Mouse (Mus musculus) kidney, embryonic 16.5 days (tissue): ENCODE results near the gene Sap30l. TPM values are rescaled to one million over a fixed set of nuclear protein-coding genes. Genes with fewer than 3 reads are reported as not detected.
A peak's percentile ranks its signal among the peaks of the same experiment; 100 is the strongest.

Source experiments
- ATAC-seq: fragments of 200-750 bp; cut with Nextera tagmentation; 2 replicates; pipeline ENCODE4 v1.8.0; 2017; ENCODE audit warnings: moderate TSS enrichment; ENCODE audit not compliant: low FRiP score, low TSS enrichment
- H3K27ac ChIP-seq: fragments of 300-500 bp; sonication (generic); 2 replicates; pipeline ENCODE4 v1.5.1; 2014; ENCODE audit warnings: low read length
- H3K27me3 ChIP-seq: fragments of 300-500 bp; sonication (generic); 2 replicates; pipeline ENCODE4 v1.6.1; 2014; ENCODE audit warnings: low read length, control low read depth, mixed read lengths; ENCODE audit not compliant: insufficient read depth
- H3K36me3 ChIP-seq: fragments of 300-500 bp; sonication (generic); 2 replicates; pipeline ENCODE4 v1.6.1; 2014; ENCODE audit warnings: low read length, control low read depth, mixed read lengths; ENCODE audit not compliant: insufficient read depth
- H3K4me1 ChIP-seq: fragments of 300-500 bp; sonication (generic); 2 replicates; pipeline ENCODE4 v1.6.1; 2014; ENCODE audit warnings: low read length, control low read depth, mixed read lengths; ENCODE audit not compliant: insufficient read depth
- H3K4me2 ChIP-seq: fragments of 300-500 bp; sonication (generic); replicated peaks from 2 replicates; pipeline ENCODE4 v1.6.1; 2014; ENCODE audit warnings: low read depth, low read length
- H3K4me3 ChIP-seq: fragments of 300-500 bp; sonication (generic); 2 replicates; pipeline ENCODE4 v1.5.1; 2014; ENCODE audit warnings: mild to moderate bottlenecking, low read length
- H3K9ac ChIP-seq: fragments of 300-500 bp; sonication (generic); replicated peaks from 2 replicates; pipeline ENCODE4 v1.6.1; 2014; ENCODE audit warnings: low read length
- H3K9me3 ChIP-seq: fragments of 300-500 bp; sonication (generic); 2 replicates; pipeline ENCODE4 v1.6.1; 2016; ENCODE audit warnings: low read length, control low read depth
- WGBS: fragments of 180-500 bp; shearing (Covaris S2); extraction: QIAGEN DNeasy Blood & Tissue Kit; methylation state at CpG from one replicate; pipeline ENCODE4 v1.1.7; 2014; 5-methylcytosine and 5-hydroxymethylcytosine counted together
- polyA plus RNA-seq: library from polyadenylated mRNA; unstranded; fragments of >200 nt; fragmentation: Nextera tagmentation; extraction: Ambion mirVana; gene quantifications from 2 replicates; pipeline ENCODE4 v1.2.1, GENCODE M21; 2015

Sap30l gene
- 6.1 and 7.1 TPM in 2 replicates for polyA plus RNA-seq

GRCm38 (mm10) chr11:57800971-57801765 lies at the start of gene Sap30l:
Gene Sap30l, plus strand, starts transcription at chr11:57801637.
- H3K27me3 ChIP-seq = no peaks in the 10 kb centered on the region
- WGBS = under 1% methylated on average over 64 of the region's 66 CpGs
- no peaks in the 10 kb centered on the region for H3K36me3 ChIP-seq
- H3K27ac ChIP-seq = peak within 1 kb of the TSS; percentile 84
- peaks cover 22% of the 10 kb centered on the region for H3K4me1 ChIP-seq
- H3K9me3 ChIP-seq = no peaks in the 10 kb centered on the region
- H3K9ac ChIP-seq = peak within 1 kb of the TSS; percentile 89
- ATAC-seq = peak; percentile 97
- H3K4me3 ChIP-seq = peak within 1 kb of the TSS; percentile 86
- peak within 1 kb of the TSS; percentile 96 for H3K4me2 ChIP-seq

GRCm38 (mm10) chr11:57753538-57754203 lies 47.8 kb upstream of the Sap30l start:
- Histone ChIP-seq H3K27ac (no peak overlapping the region), H3K9me3 (no peaks in the 10 kb centered on the region), H3K4me1 (no peaks in the 10 kb centered on the region), H3K27me3 (no peaks in the 10 kb centered on the region), H3K4me3 (no peak overlapping the region), H3K9ac (no peak overlapping the region), H3K36me3 (no peaks in the 10 kb centered on the region), H3K4me2 (no peak overlapping the region)
- ATAC-seq = no peak
- 40% methylated on average over 14 of the region's 14 CpGs for WGBS

GRCm38 (mm10) chr11:57758621-57759020 lies 42.8 kb upstream of the Sap30l start:
- H3K36me3 ChIP-seq = peaks cover 9% of the 10 kb centered on the region; the same call in 1 of the 2 replicates
- no peak overlapping the region for H3K9ac ChIP-seq
- ATAC-seq = no peak
- WGBS = 69% methylated on average over 9 of the region's 9 CpGs
- H3K4me3 ChIP-seq = no peak overlapping the region
- 0 out of 2 replicates have a peak, but pooled peaks cover 3% of the 10 kb centered on the region for H3K4me1 ChIP-seq
- no peak overlapping the region for H3K27ac ChIP-seq
- no peak overlapping the region for H3K4me2 ChIP-seq
- no peaks in the 10 kb centered on the region for H3K9me3 ChIP-seq
- no peaks in the 10 kb centered on the region for H3K27me3 ChIP-seq

GRCm38 (mm10) chr11:57760509-57761058 lies 40.9 kb upstream of the Sap30l start:
- no peak overlapping the region for H3K4me3 ChIP-seq
- no peak overlapping the region for H3K27ac ChIP-seq
- H3K4me2 ChIP-seq = no peak overlapping the region
- no peaks in the 10 kb centered on the region for H3K9me3 ChIP-seq
- H3K9ac ChIP-seq = no peak overlapping the region
- WGBS = 10% methylated on average over 14 of the region's 14 CpGs
- H3K36me3 ChIP-seq = peaks cover 9% of the 10 kb centered on the region; the same call in 1 of the 2 replicates
- 0 out of 2 replicates have a peak, but pooled peaks cover 3% of the 10 kb centered on the region for H3K4me1 ChIP-seq
- H3K27me3 ChIP-seq = no peaks in the 10 kb centered on the region
- peak; percentile 79 for ATAC-seq

GRCm38 (mm10) chr11:57761347-57761746 lies 40.1 kb upstream of the Sap30l start:
- H3K4me3 ChIP-seq = no peak overlapping the region
- H3K9me3 ChIP-seq = no peaks in the 10 kb centered on the region
- no peak overlapping the region for H3K4me2 ChIP-seq
- no peak overlapping the region for H3K27ac ChIP-seq
- no peak overlapping the region for H3K9ac ChIP-seq
- H3K4me1 ChIP-seq = peaks cover 5% of the 10 kb centered on the region
- WGBS = 92% methylated on average over 4 of the region's 4 CpGs
- peaks cover 9% of the 10 kb centered on the region; the same call in 1 of the 2 replicates for H3K36me3 ChIP-seq
- H3K27me3 ChIP-seq = no peaks in the 10 kb centered on the region
- ATAC-seq = no peak

GRCm38 (mm10) chr11:57764124-57764523 lies 37.3 kb upstream of the Sap30l start:
- ATAC-seq = no peak
- WGBS = 83% methylated on average over 3 of the region's 3 CpGs
- Histone ChIP-seq H3K4me3 (no peak overlapping the region), H3K27ac (no peak overlapping the region), H3K36me3 (peaks cover 9% of the 10 kb centered on the region; the same call in 1 of the 2 replicates), H3K4me2 (no peak overlapping the region), H3K4me1 (peaks cover 12% of the 10 kb centered on the region), H3K27me3 (no peaks in the 10 kb centered on the region), H3K9ac (no peak overlapping the region), H3K9me3 (no peaks in the 10 kb centered on the region)

GRCm38 (mm10) chr11:57766617-57767016 lies 34.8 kb upstream of the Sap30l start:
- 27% methylated on average over 12 of the region's 12 CpGs for WGBS
- no peaks in the 10 kb centered on the region for H3K27me3 ChIP-seq
- H3K4me1 ChIP-seq = peaks cover 9% of the 10 kb centered on the region
- no peak overlapping the region for H3K9ac ChIP-seq
- peak; percentile 46 for ATAC-seq
- H3K27ac ChIP-seq = 0 out of 2 replicates have a peak overlapping the region, but pooled peaks have one; percentile 20
- no peak overlapping the region for H3K4me3 ChIP-seq
- H3K4me2 ChIP-seq = no peak overlapping the region
- H3K36me3 ChIP-seq = peaks cover 9% of the 10 kb centered on the region; the same call in 1 of the 2 replicates
- no peaks in the 10 kb centered on the region for H3K9me3 ChIP-seq

GRCm38 (mm10) chr11:57767171-57767570 lies 34.3 kb upstream of the Sap30l start:
- Histone ChIP-seq H3K9ac (no peak overlapping the region), H3K36me3 (peaks cover 8% of the 10 kb centered on the region; the same call in 1 of the 2 replicates), H3K27ac (0 out of 2 replicates have a peak overlapping the region, but pooled peaks have one; percentile 9), H3K9me3 (no peaks in the 10 kb centered on the region), H3K27me3 (no peaks in the 10 kb centered on the region), H3K4me2 (no peak overlapping the region), H3K4me1 (peaks cover 9% of the 10 kb centered on the region), H3K4me3 (no peak overlapping the region)
- WGBS = 46% methylated on average over 6 of the region's 6 CpGs
- ATAC-seq = no peak

- ATAC-seq = no peak
- Histone ChIP-seq H3K27me3 (no peaks in the 10 kb centered on the region), H3K4me2 (no peak overlapping the region), H3K27ac (no peak overlapping the region), H3K4me3 (no peak overlapping the region), H3K9ac (no peak overlapping the region), H3K4me1 (peaks cover 25% of the 10 kb centered on the region), H3K9me3 (no peaks in the 10 kb centered on the region), H3K36me3 (no peaks in the 10 kb centered on the region)
- WGBS = 90% methylated on average over 5 of the region's 5 CpGs
Measured at GRCm38 (mm10) chr11:57770776-57771175, 30.7 kb upstream of the Sap30l start.
